Mouse (Mus musculus): ENCODE results near the gene Il31ra.

DNA sequence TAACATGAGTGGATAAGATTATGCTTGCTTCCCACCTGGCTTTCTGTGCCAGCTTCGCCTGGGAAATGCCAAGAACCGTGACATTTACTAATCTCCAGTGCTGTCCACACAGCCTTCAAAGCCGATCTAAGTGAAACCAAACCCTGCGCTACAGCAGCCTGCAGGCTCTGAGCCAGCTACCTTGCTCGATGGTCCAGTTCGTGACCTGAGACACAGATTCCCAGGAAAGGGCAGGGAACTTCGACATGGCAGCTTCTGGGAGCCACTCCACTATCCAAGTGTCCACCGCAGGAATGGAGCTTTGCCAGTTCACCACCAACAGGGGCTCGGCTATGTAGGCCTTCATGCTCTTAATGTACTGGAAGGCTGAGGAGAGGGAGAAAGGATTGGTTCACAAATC, 60.6 kb downstream of the Il31ra start:
- TF ChIP-seq CTCF (IDR thresholded peaks at IDR 0.05) (no peak), POLR2A (IDR thresholded peaks at IDR 0.05; ENCODE audit: insufficient read depth, low read depth, low read length) (no peak), EP300 (IDR thresholded peaks at IDR 0.05; ENCODE audit: insufficient read depth, low read depth, low read length) (no peak)
